19 mouse cellular contexts compared by ENCODE assay signal in genomic region chr4:150572938-150573337, GRCm38 (mm10).
DNase-seq lines count a peak whose midpoint lies in the region; ATAC-seq and TF ChIP-seq lines count a peak whose summit lies in the region.
"Had no signal": no experiment of that assay in that cellular context is flagged by ENCODE, and none has a peak within 500 bp of the region (broad histone marks: within the 10 kb centered on the region; RNA-seq: fewer than 3 reads in every experiment).

No protein-coding gene starts in this region.

- no peak for TF ChIP-seq CTCF in small intestine, adult 2 months (IDR thresholded peaks at IDR 0.05; ENCODE audit: extremely low read depth, insufficient read length, insufficient replicate concordance, low read depth, low read length)

- H3K4me1 ChIP-seq in liver, embryonic 12.5 days, result peaks cover 59% of the 10 kb centered on the region
- H3K4me1 ChIP-seq in liver, embryonic 11.5 days (replicated peaks; ENCODE audit: control insufficient read depth, insufficient read depth, low read length), result peaks cover 42% of the 10 kb centered on the region
- peaks cover 59% of the 10 kb centered on the region for H3K4me1 ChIP-seq in intestine, embryonic 14.5 days (replicated peaks; ENCODE audit: control insufficient read depth, insufficient read depth, low read length)
- peaks cover 21% of the 10 kb centered on the region for H3K4me1 ChIP-seq in small intestine, adult 2 months (ENCODE audit: control insufficient read depth, insufficient read depth, insufficient read length, low read length)

- 83% methylated on average over 4 of the region's 4 CpGs for WGBS in liver, embryonic 12.5 days (ENCODE audit: insufficient replicate concordance)
- WGBS in liver, embryonic 11.5 days, result 86% methylated on average over 4 of the region's 4 CpGs
- 81% methylated on average over 4 of the region's 4 CpGs for WGBS in intestine, embryonic 14.5 days
- WGBS in small intestine, adult 2 months, result 60% methylated on average over 4 of the region's 4 CpGs

- 0 out of 2 replicates have a peak overlapping the region, but pooled peaks have one; percentile 40 for H3K4me2 ChIP-seq in liver, embryonic 12.5 days
- no peak overlapping the region for H3K4me2 ChIP-seq in liver, embryonic 11.5 days
- 0 out of 2 replicates have a peak overlapping the region, but pooled peaks have one; percentile 20 for H3K4me2 ChIP-seq in intestine, embryonic 14.5 days (ENCODE audit: low read length)
- H3K4me2 ChIP-seq: embryonic facial prominence, embryonic 13.5 days; heart, embryonic 15.5 days; limb, embryonic 12.5 days; midbrain, embryonic 11.5 days had no signal

- H3K27ac ChIP-seq in liver, embryonic 12.5 days, result no peak overlapping the region
- H3K27ac ChIP-seq in liver, embryonic 11.5 days (ENCODE audit: low read depth, low read length), result no peak overlapping the region
- H3K27ac ChIP-seq in intestine, embryonic 14.5 days (ENCODE audit: low read depth), result no peak overlapping the region
- peak overlapping the region; percentile 85 for H3K27ac ChIP-seq in small intestine, adult 2 months (ENCODE audit: insufficient read depth, low read depth, low read length)
- H3K27ac ChIP-seq: embryonic facial prominence, embryonic 13.5 days; heart, embryonic 15.5 days; hindbrain, postnatal 0 days; limb, embryonic 12.5 days had no signal

- H3K36me3 ChIP-seq in liver, embryonic 12.5 days, result peaks cover 17% of the 10 kb centered on the region
- no peaks in the 10 kb centered on the region; the same call in 1 of the 2 replicates for H3K36me3 ChIP-seq in liver, embryonic 11.5 days (ENCODE audit: control insufficient read depth, insufficient read depth, low read length)
- H3K36me3 ChIP-seq in intestine, embryonic 14.5 days (ENCODE audit: control insufficient read depth, insufficient read depth, low read length), result peaks cover 8% of the 10 kb centered on the region; the same call in 1 of the 2 replicates
- peaks cover 17% of the 10 kb centered on the region for H3K36me3 ChIP-seq in small intestine, adult 2 months (ENCODE audit: control insufficient read depth, insufficient read depth, low read length)

- ATAC-seq in liver, embryonic 12.5 days, result no peak
- ATAC-seq in liver, embryonic 11.5 days (replicated peaks; ENCODE audit: low FRiP score), result no peak
- ATAC-seq in CD4-positive, CD25-positive, alpha-beta regulatory T cell, adult 4 months, result peak; percentile 53
- ATAC-seq in intestine, embryonic 14.5 days (replicated peaks; ENCODE audit: low FRiP score, low TSS enrichment, low read depth), result no peak
- ATAC-seq: forebrain, embryonic 16.5 days; hindbrain, postnatal 0 days had no signal

- no peaks in the 10 kb centered on the region for H3K9me3 ChIP-seq in liver, embryonic 12.5 days (replicated peaks)
- no peaks in the 10 kb centered on the region for H3K9me3 ChIP-seq in liver, embryonic 11.5 days (ENCODE audit: control insufficient read depth, low read length)
- no peaks in the 10 kb centered on the region for H3K9me3 ChIP-seq in intestine, embryonic 14.5 days (ENCODE audit: control insufficient read depth, low read length)
- H3K9me3 ChIP-seq: embryonic facial prominence, embryonic 13.5 days; heart, embryonic 15.5 days; limb, embryonic 12.5 days had no signal

- no peaks in the 10 kb centered on the region for H3K27me3 ChIP-seq in liver, embryonic 12.5 days (replicated peaks)
- H3K27me3 ChIP-seq in liver, embryonic 11.5 days (replicated peaks; ENCODE audit: control insufficient read depth, insufficient read depth, low read length), result no peaks in the 10 kb centered on the region
- H3K27me3 ChIP-seq in intestine, embryonic 14.5 days (replicated peaks; ENCODE audit: control insufficient read depth, insufficient read depth, low read length), result no peaks in the 10 kb centered on the region
- H3K27me3 ChIP-seq in small intestine, adult 2 months (ENCODE audit: control insufficient read depth, insufficient read depth, low read length), result no peaks in the 10 kb centered on the region
- H3K27me3 ChIP-seq: embryonic facial prominence, embryonic 13.5 days; heart, embryonic 15.5 days; limb, embryonic 12.5 days had no signal

- no peak overlapping the region for H3K9ac ChIP-seq in liver, embryonic 12.5 days
- H3K9ac ChIP-seq in liver, embryonic 11.5 days (ENCODE audit: low read depth, low read length), result no peak overlapping the region
- no peak overlapping the region for H3K9ac ChIP-seq in intestine, embryonic 14.5 days (ENCODE audit: low read length)
- H3K9ac ChIP-seq: embryonic facial prominence, embryonic 13.5 days; heart, embryonic 15.5 days; limb, embryonic 12.5 days; lung, embryonic 14.5 days had no signal

- DNase-seq in liver, embryonic 11.5 days (ENCODE audit: low spot score), result no peak
- no peak for DNase-seq in intestine, embryonic 14.5 days (ENCODE audit: low spot score)
- no peak for DNase-seq in gastrocnemius, postnatal 4 days (ENCODE audit: low spot score in 2 of 2)
- no peak for DNase-seq in layer of hippocampus, postnatal 25 days (ENCODE audit: extremely low spot score in 1 of 2, low spot score in 1 of 2)
- DNase-seq: adrenal gland, postnatal 14 days; cerebellum, adult 9-11 months; heart, adult 18-20 months; lung, embryonic 14.5 days; lung, postnatal 4 days; right cerebral cortex, postnatal 14 days had no signal

- H3K4me3 ChIP-seq in liver, embryonic 12.5 days, result no peak overlapping the region
- H3K4me3 ChIP-seq in liver, embryonic 11.5 days (ENCODE audit: low read depth, low read length), result no peak overlapping the region
- no peak overlapping the region for H3K4me3 ChIP-seq in intestine, embryonic 14.5 days (ENCODE audit: low read depth, low read length)
- H3K4me3 ChIP-seq in small intestine, adult 2 months (ENCODE audit: low read depth, low read length), result no peak overlapping the region
- H3K4me3 ChIP-seq: embryonic facial prominence, embryonic 13.5 days; heart, embryonic 15.5 days; limb, embryonic 12.5 days had no signal

- TF ChIP-seq POLR2A in small intestine, adult 2 months (IDR thresholded peaks at IDR 0.05; ENCODE audit: low read depth, low read length), result no peak
